Mouse (Mus musculus) kidney, postnatal 4 days (tissue): ENCODE data around the gene Cnnm4.

Experiments used
- DNase-seq, 2 experiments: peaks; one replicate each; pipeline ENCODE4 v3.0.0; 2021; ENCODE audit warnings: mixed read lengths in 2 of 2

Cnnm4 gene

GRCm38 (mm10) chr1:36471181-36472105 lies at the start of gene Cnnm4:
Gene Cnnm4, plus strand, starts transcription at chr1:36471620.
- peak; percentile 90 to 94 for DNase-seq

- no peak for DNase-seq
These were observed 41.9 kb upstream of the Cnnm4 start for GRCm38 (mm10) chr1:36429511-36429910.

GRCm38 (mm10) chr1:36432999-36433398 lies 38.4 kb upstream of the Cnnm4 start:
- DNase-seq, result no peak

- DNase-seq, result no peak
These were observed 37.8 kb upstream of the Cnnm4 start for GRCm38 (mm10) chr1:36433616-36434015.

GRCm38 (mm10) chr1:36435071-36435470 lies 36.3 kb upstream of the Cnnm4 start:
- DNase-seq, result no peak

- no peak for DNase-seq
These were observed 34.9 kb upstream of the Cnnm4 start for GRCm38 (mm10) chr1:36436515-36436914.

- no peak for DNase-seq
These were observed 34.2 kb upstream of the Cnnm4 start for GRCm38 (mm10) chr1:36437223-36437622.

- no peak for DNase-seq
These were observed 30.3 kb upstream of the Cnnm4 start for GRCm38 (mm10) chr1:36441101-36441500.

- peak; percentile 98 to 99 for DNase-seq
These were observed 26.7 kb upstream of the Cnnm4 start, which contains the start of gene Lman2l for GRCm38 (mm10) chr1:36444471-36445464. Gene Lman2l, minus strand, starts transcription at chr1:36445271.

- no peak for DNase-seq
These were observed 25.9 kb upstream of the Cnnm4 start for GRCm38 (mm10) chr1:36445508-36445907.

GRCm38 (mm10) chr1:36446106-36446824 lies 25.2 kb upstream of the Cnnm4 start:
- DNase-seq, result no peak

- no peak for DNase-seq
These were observed 24.6 kb upstream of the Cnnm4 start for GRCm38 (mm10) chr1:36446841-36447240.

GRCm38 (mm10) chr1:36454055-36454815 lies 17.2 kb upstream of the Cnnm4 start:
- no peak for DNase-seq

GRCm38 (mm10) chr1:36457388-36458014 lies 13.9 kb upstream of the Cnnm4 start:
- no peak for DNase-seq

GRCm38 (mm10) chr1:36458169-36458568 lies 13.3 kb upstream of the Cnnm4 start:
- no peak for DNase-seq

GRCm38 (mm10) chr1:36461829-36462228 lies 9.6 kb upstream of the Cnnm4 start:
- no peak for DNase-seq

- no peak for DNase-seq
These were observed 5.7 kb upstream of the Cnnm4 start for GRCm38 (mm10) chr1:36465641-36466160.

GRCm38 (mm10) chr1:36467446-36467845 lies 4.0 kb upstream of the Cnnm4 start:
- DNase-seq, result no peak

GRCm38 (mm10) chr1:36469811-36470444 lies 1.5 kb upstream of the Cnnm4 start:
- no peak for DNase-seq

GRCm38 (mm10) chr1:36472106-36472440 lies 653 bp downstream of the Cnnm4 start:
- no peak for DNase-seq
